Mouse (Mus musculus) heart, postnatal 10 days (tissue): ENCODE measurements at regions not wholly inside any gene's neighbourhood (a gene's known extent, or its start where the extent isn't known, plus 50 kb on each side); places are given as distances from the start of the nearest gene placed in this dataset.

Experiments used
- DNase-seq, 2 experiments: peaks; one replicate each; pipeline ENCODE4 v3.0.0; 2021
- intact Hi-C: fragments of 180-260 bp; cut with DNase I; formaldehyde crosslinking; loops from one replicate; pipeline ENCODE4 v1.15.1; 2025

DNA sequence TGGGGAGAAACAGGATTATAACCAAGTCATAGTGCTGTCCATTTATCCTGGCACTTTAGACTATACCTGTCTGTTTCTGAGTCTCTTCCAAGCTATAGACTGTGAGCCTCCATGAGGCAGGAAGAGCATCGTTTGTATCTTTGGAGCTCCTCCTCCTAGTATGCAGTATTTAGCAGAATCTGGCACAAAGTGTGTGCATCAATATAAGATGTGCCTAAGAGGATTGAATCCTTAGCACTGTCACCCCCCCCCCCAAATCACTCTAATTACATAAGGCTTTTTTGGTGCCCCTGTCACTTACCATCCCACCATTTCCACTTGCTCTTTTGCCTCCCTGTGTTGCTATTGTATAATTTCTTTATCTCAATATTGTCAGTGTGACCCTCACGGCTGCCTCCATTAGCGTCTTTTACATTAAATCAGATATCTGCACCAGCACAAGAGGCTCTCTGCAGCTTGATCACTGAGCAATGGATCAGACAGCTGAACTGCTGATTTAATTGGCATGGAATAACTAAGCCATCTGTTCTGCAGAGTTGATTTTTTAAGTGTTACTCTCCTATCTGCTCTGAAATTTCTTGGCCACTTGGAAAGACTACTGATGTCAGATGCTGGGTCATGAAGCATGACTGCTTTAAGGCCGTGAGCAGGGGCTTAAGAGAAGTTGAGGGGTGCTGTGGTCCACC, 85.8 kb upstream of the Hs3st4 start:
- DNase-seq = no peak
- intact Hi-C loops = no loop called here

DNA sequence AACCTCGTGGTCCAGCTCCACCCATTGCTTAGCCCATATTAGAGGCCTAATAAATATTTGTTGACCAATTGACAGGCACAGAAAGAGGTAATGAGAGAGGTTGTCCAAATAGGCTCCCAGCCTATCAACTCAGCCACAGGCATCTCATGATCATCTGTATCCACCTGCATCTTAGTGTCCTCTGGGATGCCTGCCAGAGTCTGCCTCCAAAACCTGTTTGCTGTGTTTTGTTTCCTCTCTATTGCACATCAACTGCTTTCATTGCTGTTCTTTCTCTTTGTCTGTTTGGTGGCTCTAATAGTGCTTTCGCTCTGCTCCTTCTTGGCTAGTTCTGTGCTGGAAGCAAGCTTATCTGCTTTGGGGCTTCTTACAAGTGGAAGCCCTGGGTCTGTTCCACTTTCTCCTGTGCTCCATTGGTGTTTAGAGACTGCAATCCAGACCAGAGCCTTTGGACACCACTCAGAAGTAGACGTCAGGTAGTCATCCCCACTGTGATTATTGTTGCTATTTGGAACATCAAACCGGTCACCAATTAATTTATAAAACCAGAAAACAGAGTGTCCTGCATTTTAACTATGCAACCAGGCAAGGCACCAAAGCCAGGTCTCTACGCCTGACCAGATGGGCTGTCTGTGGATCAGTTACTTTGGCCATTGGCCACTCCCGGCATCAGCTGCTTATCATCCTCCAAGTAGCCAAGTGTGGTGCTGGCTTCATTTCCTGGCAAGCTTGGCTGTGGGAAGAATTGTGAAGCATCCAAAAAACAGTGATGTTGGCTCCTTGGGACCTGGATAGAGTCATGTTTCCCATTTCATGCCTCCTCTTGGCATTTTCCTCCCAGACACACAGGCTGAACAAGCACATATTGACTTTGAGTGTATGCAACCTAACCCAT, 74.5 kb upstream of the Hs3st4 start:
- peak; percentile 3 for DNase-seq
- intact Hi-C loops = no loop called here

DNA sequence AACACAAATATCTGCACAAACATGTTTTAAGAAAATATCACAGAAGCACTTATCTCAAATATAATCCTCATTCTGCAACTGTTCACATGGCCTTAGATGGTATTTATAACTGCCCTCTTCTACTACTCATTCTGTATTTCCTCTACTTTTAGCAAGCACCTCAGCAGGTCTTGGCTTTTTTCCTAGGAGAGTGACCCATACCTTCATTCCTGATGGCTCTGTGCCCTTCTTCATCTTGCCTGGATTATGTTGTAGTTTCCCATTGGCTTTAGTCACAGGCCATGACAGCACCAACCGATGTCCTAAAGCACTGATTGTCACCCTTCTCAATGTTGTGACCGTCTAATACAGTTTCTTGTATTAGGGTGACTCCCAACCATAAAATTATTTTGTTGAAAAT, 61.2 kb upstream of the Hs3st4 start:
- no peak for DNase-seq
- intact Hi-C loops = no loop called here

DNA sequence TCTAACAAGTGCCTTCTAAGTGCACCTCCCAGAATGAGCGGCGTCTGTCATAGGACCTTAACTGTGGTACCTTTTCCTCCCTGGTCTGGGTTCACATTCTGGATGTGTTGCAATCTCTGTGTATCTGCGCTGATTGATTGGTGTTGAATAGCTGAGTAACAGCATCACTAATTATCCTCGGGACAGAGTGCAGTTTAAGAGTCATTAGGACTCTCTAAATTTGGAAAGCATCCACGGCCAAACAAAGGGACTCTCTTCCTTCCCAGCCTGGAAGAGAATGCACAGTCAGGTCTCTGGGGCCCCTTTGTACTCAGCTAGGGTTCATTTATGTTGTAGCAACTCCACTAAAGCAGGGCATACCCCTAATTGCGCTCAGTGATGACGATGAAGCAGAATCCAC, 50.2 kb upstream of the Hs3st4 start:
- no peak for DNase-seq
- intact Hi-C loops = no loop called here
